Mouse (Mus musculus) lung, postnatal 0 days (tissue): Measurements from ENCODE around the gene Pip5k1b.

Experiments
- CTCF ChIP-seq: IDR thresholded peaks from 2 replicates; pipeline ENCODE4 v1.5.1; 2016; ENCODE audit warnings: antibody characterized with exemption, mild to moderate bottlenecking
- EP300 ChIP-seq: IDR thresholded peaks from 2 replicates; pipeline ENCODE4 v1.6.1; 2016; ENCODE audit warnings: antibody characterized with exemption, mild to moderate bottlenecking, control low read depth

DNA sequence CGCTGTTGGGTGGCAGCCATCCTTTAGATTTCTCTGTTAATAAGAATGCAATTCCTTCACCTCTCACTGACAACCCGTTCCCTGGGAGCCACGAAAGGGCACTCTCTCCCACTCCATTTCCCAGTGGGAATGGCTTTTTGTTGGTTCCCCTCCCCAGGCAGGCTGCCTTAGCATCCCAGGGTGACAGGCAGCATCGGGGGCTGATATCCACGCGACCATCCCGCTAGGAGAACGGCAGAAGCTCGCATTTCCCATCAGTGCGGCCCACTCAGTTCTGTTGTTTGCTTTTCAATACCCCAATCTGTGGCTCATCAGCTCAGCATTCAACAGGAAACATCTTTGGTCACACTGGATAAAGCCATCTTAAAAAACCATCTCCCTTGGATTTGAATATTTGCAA, 253.5 kb downstream of the Pip5k1b start:
- TF ChIP-seq CTCF, result no peak
- no peak for TF ChIP-seq EP300
